Mouse (Mus musculus) mouse embryonic stem cell (cell line): Measurements from ENCODE around the gene Ccdc88c.

Experiments used
- in situ Hi-C, 2 experiments: fragments of 300-500 bp; cut with MboI; formaldehyde crosslinking; loops; 1 replicate in 1 of 2; 3 replicates in 1 of 2; pipeline ENCODE4 v1.14.3; 2019 to 2020; ENCODE audit warnings: low sequenced_read_pairs in 2 of 2, low pct_unique_long_range_greater_than_20kb in 1 of 2, mixed read lengths in 1 of 2; ENCODE audit not compliant: unreplicated experiment in 1 of 2

Ccdc88c gene

GRCm38 (mm10) chr12:100952193-100952931 is 76.5 kb downstream of the Ccdc88c start:
- in situ Hi-C loops, result no loop called here

GRCm38 (mm10) chr12:100949146-100949545 is 79.7 kb downstream of the Ccdc88c start:
- in situ Hi-C loops, result no loop called here

GRCm38 (mm10) chr12:100948021-100948420 is 80.8 kb downstream of the Ccdc88c start:
- in situ Hi-C loops, result no loop called here

GRCm38 (mm10) chr12:100945948-100946347 is 82.9 kb downstream of the Ccdc88c start:
- in situ Hi-C loops, result no loop called here

- in situ Hi-C loops, result no loop called here
Observed at GRCm38 (mm10) chr12:100945501-100945900, 83.4 kb downstream of the Ccdc88c start.

- in situ Hi-C loops, result no loop called here
Observed at GRCm38 (mm10) chr12:100944921-100945336, 83.9 kb downstream of the Ccdc88c start.

GRCm38 (mm10) chr12:100943146-100943545 is 85.7 kb downstream of the Ccdc88c start:
- in situ Hi-C loops, result no loop called here

- in situ Hi-C loops, result no loop called here
Observed at GRCm38 (mm10) chr12:100941361-100941760, 87.5 kb downstream of the Ccdc88c start.

GRCm38 (mm10) chr12:100937441-100938360 is 91.2 kb downstream of the Ccdc88c start:
- in situ Hi-C loops, result no loop called here

- in situ Hi-C loops, result no loop called here
Observed at GRCm38 (mm10) chr12:100936737-100937136, 92.1 kb downstream of the Ccdc88c start.

GRCm38 (mm10) chr12:100936116-100936515 is 92.7 kb downstream of the Ccdc88c start:
- in situ Hi-C loops, result no loop called here

- in situ Hi-C loops, result loop anchor here in 1 of 2 experiments (5.0 kb wide), 1 partner anchor 82 kb away; no protein-coding TSS in a partner anchor
Observed at GRCm38 (mm10) chr12:100934796-100935195, 94.1 kb downstream of the Ccdc88c start.

- in situ Hi-C loops, result loop anchor here in 1 of 2 experiments (5.0 kb wide), 1 partner anchor 79 kb away; no protein-coding TSS in a partner anchor
Observed at GRCm38 (mm10) chr12:100931653-100932052, 97.2 kb downstream of the Ccdc88c start.

- in situ Hi-C loops, result no loop called here
Observed at GRCm38 (mm10) chr12:100928286-100928685, 100.6 kb downstream of the Ccdc88c start.

GRCm38 (mm10) chr12:100925644-100926619 is 102.9 kb downstream of the Ccdc88c start:
- in situ Hi-C loops, result no loop called here

GRCm38 (mm10) chr12:100924646-100925339 is 104.1 kb downstream of the Ccdc88c start:
- in situ Hi-C loops, result no loop called here

- in situ Hi-C loops, result loop anchor here (5.0 to 10.0 kb wide), 2 partner anchors 58 to 66 kb away; no protein-coding TSS in a partner anchor
Observed at GRCm38 (mm10) chr12:100910731-100911130, 118.1 kb downstream of the Ccdc88c start.
